Mouse (Mus musculus) forebrain, embryonic 13.5 days (tissue): Measurements from ENCODE around the gene Gm5089. TPM values are rescaled to one million over a fixed set of nuclear protein-coding genes. Genes with fewer than 3 reads are reported as not detected.

Experiments used
- ATAC-seq: fragments of 200-750 bp; cut with Nextera tagmentation; 2 replicates; pipeline ENCODE4 v1.8.0; 2017
- H3K27ac ChIP-seq: fragments of 300-500 bp; sonication (generic); 2 replicates; pipeline ENCODE4 v1.5.1; 2015; ENCODE audit warnings: inconsistent platforms, mild to moderate bottlenecking, moderate library complexity
- H3K27me3 ChIP-seq: fragments of 300-500 bp; sonication (generic); 2 replicates; pipeline ENCODE4 v1.6.1; 2015; ENCODE audit warnings: mild to moderate bottlenecking, inconsistent platforms
- H3K36me3 ChIP-seq: fragments of 300-500 bp; sonication (generic); 2 replicates; pipeline ENCODE4 v1.6.1; 2015; ENCODE audit warnings: mild to moderate bottlenecking, inconsistent platforms; ENCODE audit not compliant: poor library complexity, severe bottlenecking
- H3K4me1 ChIP-seq: fragments of 300-500 bp; sonication (generic); 2 replicates; pipeline ENCODE4 v1.6.1; 2015; ENCODE audit warnings: inconsistent platforms
- H3K4me2 ChIP-seq: fragments of 300-500 bp; sonication (generic); 2 replicates; pipeline ENCODE4 v1.6.1; 2015; ENCODE audit warnings: inconsistent platforms, mild to moderate bottlenecking, moderate library complexity
- H3K4me3 ChIP-seq: fragments of 300-500 bp; sonication (generic); 2 replicates; pipeline ENCODE4 v1.5.1; 2015; ENCODE audit warnings: mild to moderate bottlenecking, inconsistent platforms
- H3K9ac ChIP-seq: fragments of 300-500 bp; sonication (generic); 2 replicates; pipeline ENCODE4 v1.6.1; 2015; ENCODE audit warnings: mild to moderate bottlenecking, inconsistent platforms
- H3K9me3 ChIP-seq: fragments of 300-500 bp; sonication (generic); replicated peaks from 2 replicates; pipeline ENCODE4 v1.6.1; 2016; ENCODE audit warnings: inconsistent platforms
- WGBS: fragments of 180-500 bp; shearing (Covaris S2); methylation state at CpG from one replicate; pipeline ENCODE4 v1.1.7; 2015; 5-methylcytosine and 5-hydroxymethylcytosine counted together
- polyA plus RNA-seq: library from polyadenylated mRNA; unstranded; fragments of >200 nt; fragmentation: Nextera tagmentation; extraction: Ambion mirVana; gene quantifications from 2 replicates; pipeline ENCODE4 v1.2.1, GENCODE M21; 2015

Gm5089 gene
- polyA plus RNA-seq, 1 experiment from 2014 or later = 1.6 TPM

- H3K36me3 ChIP-seq = no peaks in the 10 kb centered on the region
- WGBS = 25% methylated on average over 3 of the region's 4 CpGs
- H3K27ac ChIP-seq = peak overlapping the region; percentile 76
- ATAC-seq = no peak
- peak overlapping the region; percentile 68 for H3K9ac ChIP-seq
- H3K27me3 ChIP-seq = peaks cover 77% of the 10 kb centered on the region
- H3K4me1 ChIP-seq = peaks cover 48% of the 10 kb centered on the region
- H3K9me3 ChIP-seq = no peaks in the 10 kb centered on the region
- H3K4me3 ChIP-seq = peak overlapping the region; percentile 17; the same call in 1 of the 2 replicates
- peak overlapping the region; percentile 57 for H3K4me2 ChIP-seq
Observed at GRCm38 (mm10) chr14:122484458-122484843, 33.5 kb upstream of the Gm5089 start.

- H3K9ac ChIP-seq = peak overlapping the region; percentile 68
- peak overlapping the region; percentile 76; the same call in 1 of the 2 replicates for H3K27ac ChIP-seq
- peak overlapping the region; percentile 57 for H3K4me2 ChIP-seq
- peaks cover 74% of the 10 kb centered on the region for H3K27me3 ChIP-seq
- H3K9me3 ChIP-seq = no peaks in the 10 kb centered on the region
- H3K4me3 ChIP-seq = peak overlapping the region; percentile 14
- ATAC-seq = no peak
- peaks cover 45% of the 10 kb centered on the region for H3K4me1 ChIP-seq
- WGBS = 15% methylated on average over 18 of the region's 18 CpGs
- H3K36me3 ChIP-seq = peaks cover 1% of the 10 kb centered on the region; the same call in 1 of the 2 replicates
Observed at GRCm38 (mm10) chr14:122483556-122484421, 32.9 kb upstream of the Gm5089 start.

GRCm38 (mm10) chr14:122483024-122483385, 32.1 kb upstream of the Gm5089 start:
- Histone ChIP-seq H3K36me3 (peaks cover 9% of the 10 kb centered on the region; the same call in 1 of the 2 replicates), H3K4me2 (peak overlapping the region; percentile 57), H3K9ac (peak overlapping the region; percentile 68), H3K27ac (peak overlapping the region; percentile 86), H3K4me1 (peaks cover 52% of the 10 kb centered on the region), H3K4me3 (peak overlapping the region; percentile 35), H3K27me3 (peaks cover 78% of the 10 kb centered on the region), H3K9me3 (no peaks in the 10 kb centered on the region)
- 12% methylated on average over 5 of the region's 5 CpGs for WGBS
- no peak for ATAC-seq

GRCm38 (mm10) chr14:122482081-122483023, 31.4 kb upstream of the Gm5089 start:
- 5% methylated on average over 38 of the region's 38 CpGs for WGBS
- peak overlapping the region; percentile 68 for H3K9ac ChIP-seq
- peak overlapping the region; percentile 57 for H3K4me2 ChIP-seq
- H3K9me3 ChIP-seq = no peaks in the 10 kb centered on the region
- peak overlapping the region; percentile 86 for H3K27ac ChIP-seq
- H3K36me3 ChIP-seq = peaks cover 9% of the 10 kb centered on the region; the same call in 1 of the 2 replicates
- H3K4me1 ChIP-seq = peaks cover 52% of the 10 kb centered on the region
- ATAC-seq = peak; percentile 19; the same call in 1 of the 2 replicates
- peaks cover 74% of the 10 kb centered on the region for H3K27me3 ChIP-seq
- H3K4me3 ChIP-seq = peak overlapping the region; percentile 35

GRCm38 (mm10) chr14:122481181-122481580, 30.3 kb upstream of the Gm5089 start:
- Histone ChIP-seq H3K36me3 (peaks cover 9% of the 10 kb centered on the region; the same call in 1 of the 2 replicates), H3K9ac (peak overlapping the region; percentile 68), H3K9me3 (no peaks in the 10 kb centered on the region), H3K4me1 (peaks cover 56% of the 10 kb centered on the region), H3K27me3 (peaks cover 68% of the 10 kb centered on the region), H3K27ac (peak overlapping the region; percentile 86), H3K4me3 (peak overlapping the region; percentile 35), H3K4me2 (peak overlapping the region; percentile 57)
- ATAC-seq = 0 out of 2 replicates have a peak, but pooled peaks have one; percentile 14
- 12% methylated on average over 15 of the region's 15 CpGs for WGBS

GRCm38 (mm10) chr14:122480355-122480754, 29.4 kb upstream of the Gm5089 start:
- ATAC-seq = no peak
- Histone ChIP-seq H3K27me3 (peaks cover 69% of the 10 kb centered on the region), H3K9ac (peak overlapping the region; percentile 68), H3K36me3 (peaks cover 9% of the 10 kb centered on the region; the same call in 1 of the 2 replicates), H3K4me2 (peak overlapping the region; percentile 57), H3K4me3 (peak overlapping the region; percentile 35), H3K27ac (peak overlapping the region; percentile 86), H3K4me1 (peaks cover 60% of the 10 kb centered on the region), H3K9me3 (no peaks in the 10 kb centered on the region)
- 10% methylated on average over 2 of the region's 2 CpGs for WGBS

GRCm38 (mm10) chr14:122479461-122480109, 28.7 kb upstream of the Gm5089 start:
- Histone ChIP-seq H3K27me3 (peaks cover 62% of the 10 kb centered on the region), H3K4me1 (peaks cover 57% of the 10 kb centered on the region), H3K4me2 (peak overlapping the region; percentile 71), H3K36me3 (peaks cover 9% of the 10 kb centered on the region; the same call in 1 of the 2 replicates), H3K9ac (peak overlapping the region; percentile 98), H3K9me3 (no peaks in the 10 kb centered on the region), H3K27ac (peak overlapping the region; percentile 37), H3K4me3 (peak overlapping the region; percentile 79)
- 10% methylated on average over 17 of the region's 17 CpGs for WGBS
- no peak for ATAC-seq

- WGBS = under 1% methylated on average over 22 of the region's 22 CpGs
Observed at GRCm38 (mm10) chr14:122478574-122479011, 27.7 kb upstream of the Gm5089 start.

GRCm38 (mm10) chr14:122477971-122478573, 27.2 kb upstream of the Gm5089 start:
- Histone ChIP-seq H3K27ac (peak overlapping the region; percentile 99), H3K9me3 (no peaks in the 10 kb centered on the region), H3K4me2 (peak overlapping the region; percentile 71), H3K27me3 (peaks cover 55% of the 10 kb centered on the region), H3K4me3 (peak overlapping the region; percentile 79), H3K4me1 (peaks cover 54% of the 10 kb centered on the region), H3K9ac (peak overlapping the region; percentile 98), H3K36me3 (peaks cover 9% of the 10 kb centered on the region; the same call in 1 of the 2 replicates)
- no peak for ATAC-seq
- 2% methylated on average over 9 of the region's 9 CpGs for WGBS

More at GRCm38 (mm10) chr14:122478574-122479011, 27.7 kb upstream of the Gm5089 start:
- Histone ChIP-seq H3K4me3 (peak overlapping the region; percentile 79), H3K27me3 (peaks cover 55% of the 10 kb centered on the region), H3K9ac (peak overlapping the region; percentile 98), H3K27ac (peak overlapping the region; percentile 99), H3K4me2 (peak overlapping the region; percentile 71), H3K36me3 (peaks cover 9% of the 10 kb centered on the region; the same call in 1 of the 2 replicates), H3K9me3 (no peaks in the 10 kb centered on the region), H3K4me1 (peaks cover 52% of the 10 kb centered on the region)
- ATAC-seq = no peak

GRCm38 (mm10) chr14:122477261-122477671, 26.4 kb upstream of the Gm5089 start:
- Histone ChIP-seq H3K4me2 (peak overlapping the region; percentile 71), H3K9ac (peak overlapping the region; percentile 98), H3K4me1 (peaks cover 51% of the 10 kb centered on the region), H3K36me3 (peaks cover 9% of the 10 kb centered on the region; the same call in 1 of the 2 replicates), H3K27me3 (peaks cover 53% of the 10 kb centered on the region), H3K9me3 (no peaks in the 10 kb centered on the region), H3K27ac (peak overlapping the region; percentile 99), H3K4me3 (peak overlapping the region; percentile 79)
- WGBS = under 1% methylated on average over 20 of the region's 20 CpGs
- ATAC-seq = no peak
